Mouse (Mus musculus) lung, adult 2 months (tissue): ENCODE results near the gene Cit. TPM values are rescaled to one million over a fixed set of nuclear protein-coding genes. Genes with fewer than 3 reads are reported as not detected.

Experiments used
- DNase-seq: peaks from one replicate; pipeline ENCODE4 v3.0.0; 2022
- H3K4me1 ChIP-seq: fragments of 200-500 bp; 2 replicates; pipeline ENCODE4 v1.6.1; 2011; ENCODE audit warnings: low read length; ENCODE audit not compliant: control insufficient read depth, insufficient read depth
- H3K4me3 ChIP-seq: fragments of 200-500 bp; replicated peaks from 2 replicates; pipeline ENCODE3; 2011; ENCODE audit warnings: low read depth, mild to moderate bottlenecking, control low read depth, low read length; ENCODE audit errors: extremely low read depth
- CTCF ChIP-seq: fragments of 200-500 bp; IDR thresholded peaks from 2 replicates; pipeline ENCODE4 v1.5.1; 2011; ENCODE audit warnings: mild to moderate bottlenecking, low read length, control low read depth; ENCODE audit not compliant: insufficient read depth
- POLR2A ChIP-seq: fragments of 200-500 bp; IDR thresholded peaks from 2 replicates; pipeline ENCODE4 v1.6.1; 2011; ENCODE audit warnings: low read depth, mild to moderate bottlenecking, control low read depth, low read length, borderline replicate concordance; ENCODE audit errors: extremely low read depth
- WGBS: fragments of 180-500 bp; shearing (Covaris S2); methylation state at CpG from one replicate; pipeline ENCODE4 v1.1.7; 2018; 5-methylcytosine and 5-hydroxymethylcytosine counted together
- polyA plus RNA-seq: library from polyadenylated mRNA; depleted of rRNA; stranded (reverse); fragments of >200 nt; gene quantifications from 2 replicates; pipeline ENCODE4 v1.2.3, GENCODE M21; 2012; rRNA removed

The Cit gene
- polyA plus RNA-seq, 1 experiment = 4.0 TPM

GRCm38 (mm10) chr5:116039706-116040105 is 194.6 kb downstream of the Cit start:
- Histone ChIP-seq H3K4me3 (no peak overlapping the region), H3K4me1 (no peaks in the 10 kb centered on the region)
- 19% methylated on average over 11 of the region's 11 CpGs for WGBS
- DNase-seq = no peak
- TF ChIP-seq CTCF (no peak), POLR2A (no peak)

- no peak for DNase-seq
- H3K4me1 ChIP-seq = no peaks in the 10 kb centered on the region
- no peak overlapping the region for H3K4me3 ChIP-seq
- TF ChIP-seq POLR2A (no peak), CTCF (no peak)
- WGBS = 69% methylated on average over 7 of the region's 7 CpGs
Measured at GRCm38 (mm10) chr5:116042241-116042640, 197.2 kb downstream of the Cit start.

- 82% methylated on average over 8 of the region's 8 CpGs for WGBS
Measured at GRCm38 (mm10) chr5:116045581-116045980, 200.5 kb downstream of the Cit start.

GRCm38 (mm10) chr5:116046246-116046645 is 201.2 kb downstream of the Cit start:
- Histone ChIP-seq H3K4me1 (no peaks in the 10 kb centered on the region), H3K4me3 (no peak overlapping the region)
- 70% methylated on average over 4 of the region's 4 CpGs for WGBS
- no peak for TF ChIP-seq POLR2A
- no peak for DNase-seq

More at GRCm38 (mm10) chr5:116045581-116045980, 200.5 kb downstream of the Cit start:
- Histone ChIP-seq H3K4me1 (no peaks in the 10 kb centered on the region), H3K4me3 (no peak overlapping the region)
- DNase-seq = no peak
- TF ChIP-seq POLR2A = no peak
- TF ChIP-seq CTCF = no peak

GRCm38 (mm10) chr5:116048321-116048720 is 203.2 kb downstream of the Cit start:
- H3K4me1 ChIP-seq = no peaks in the 10 kb centered on the region
- WGBS = 72% methylated on average over 3 of the region's 3 CpGs
- H3K4me3 ChIP-seq = no peak overlapping the region
- no peak for DNase-seq
- TF ChIP-seq POLR2A (no peak), CTCF (no peak)

- Histone ChIP-seq H3K4me1 (no peaks in the 10 kb centered on the region), H3K4me3 (no peak overlapping the region)
- DNase-seq = no peak
- 68% methylated on average over 4 of the region's 4 CpGs for WGBS
- no peak for TF ChIP-seq CTCF
- TF ChIP-seq POLR2A = no peak
Measured at GRCm38 (mm10) chr5:116049821-116050220, 204.7 kb downstream of the Cit start.

GRCm38 (mm10) chr5:116052171-116052570 is 207.1 kb downstream of the Cit start:
- Histone ChIP-seq H3K4me3 (no peak overlapping the region), H3K4me1 (no peaks in the 10 kb centered on the region)
- no peak for DNase-seq
- 71% methylated on average over 5 of the region's 5 CpGs for WGBS
- no peak for TF ChIP-seq CTCF
- no peak for TF ChIP-seq POLR2A

- DNase-seq = no peak
- Histone ChIP-seq H3K4me3 (no peak overlapping the region), H3K4me1 (no peaks in the 10 kb centered on the region)
- TF ChIP-seq CTCF (no peak), POLR2A (no peak)
- 57% methylated on average over 6 of the region's 6 CpGs for WGBS
Measured at GRCm38 (mm10) chr5:116052826-116053225, 207.7 kb downstream of the Cit start.

Other genes with a start within 250 kb of the Cit start
- gene Rab35, start 213.4 kb upstream of the Cit start, polyA plus RNA-seq = 62.3 and 70.3 TPM in 2 replicates
- 25.9 and 26.2 TPM in 2 replicates for gene Bicdl1, start 113.7 kb upstream of the Cit start, polyA plus RNA-seq
- 77.3 and 92.5 TPM in 2 replicates for gene Prkab1, start 179.2 kb downstream of the Cit start, polyA plus RNA-seq
- 0.12 and 0.69 TPM in 2 replicates for gene Tmem233, start 238.0 kb downstream of the Cit start, polyA plus RNA-seq